Mouse (Mus musculus) CH12.LX (cell line): ENCODE results near the gene Dkkl1. TPM values are rescaled to one million over a fixed set of nuclear protein-coding genes. Genes with fewer than 3 reads are reported as not detected.

Experiments used
- DNase-seq: peaks from one replicate; pipeline ENCODE4 v3.0.0-alpha.2; 2013; ENCODE audit errors: extremely low read depth
- H3K27ac ChIP-seq: 2 replicates; pipeline ENCODE4 v1.5.1; 2012; ENCODE audit warnings: low read depth, mild to moderate bottlenecking, control low read depth, moderate library complexity; ENCODE audit not compliant: insufficient read depth
- H3K27me3 ChIP-seq: replicated peaks from 2 replicates; pipeline ENCODE3; 2012; ENCODE audit warnings: inconsistent platforms
- H3K36me3 ChIP-seq, 2 experiments: replicated peaks in 1 of 2; 2 replicates each; pipeline versions ENCODE3 to v1.6.1; 2012; ENCODE audit warnings: inconsistent platforms in 1 of 2, low read length in 1 of 2, mild to moderate bottlenecking in 1 of 2, mixed read lengths in 1 of 2, moderate library complexity in 1 of 2; ENCODE audit not compliant: control insufficient read depth in 1 of 2, insufficient read depth in 1 of 2
- H3K4me1 ChIP-seq, 2 experiments: 2 replicates each; pipeline ENCODE4 v1.6.1; 2012; ENCODE audit warnings: inconsistent platforms in 1 of 2, moderate library complexity in 1 of 2; ENCODE audit not compliant: insufficient read depth in 2 of 2, control insufficient read depth in 1 of 2
- H3K4me2 ChIP-seq: 2 replicates; pipeline ENCODE4 v1.6.1; 2012; ENCODE audit warnings: low read depth, mild to moderate bottlenecking, control low read depth; ENCODE audit not compliant: poor library complexity, insufficient read depth, severe bottlenecking
- H3K4me3 ChIP-seq, 3 experiments: fragments of 150-350 bp in 1 of 3; sonication (generic) in 1 of 3; replicated peaks in 1 of 3; 2 replicates each; pipeline versions ENCODE3 to v1.5.1; 2011 to 2012; ENCODE audit warnings: low read depth in 2 of 3, low read length in 2 of 3, mild to moderate bottlenecking in 2 of 3, moderate library complexity in 2 of 3, control low read depth in 1 of 3, improper control_type of control experiment in 1 of 3, inconsistent platforms in 1 of 3, mixed read lengths in 1 of 3; ENCODE audit not compliant: poor library complexity in 1 of 3
- H3K79me2 ChIP-seq: replicated peaks from 2 replicates; pipeline ENCODE4 v1.6.1; 2012; ENCODE audit warnings: mild to moderate bottlenecking, moderate library complexity; ENCODE audit not compliant: control insufficient read depth, poor library complexity, insufficient read depth, severe bottlenecking; ENCODE audit errors: extremely low read depth
- H3K9ac ChIP-seq: 2 replicates; pipeline ENCODE4 v1.6.1; 2012; ENCODE audit warnings: low read depth, mild to moderate bottlenecking, control low read depth, moderate library complexity; ENCODE audit not compliant: insufficient read depth
- H3K9me3 ChIP-seq: replicated peaks from 2 replicates; pipeline ENCODE3; 2012; ENCODE audit warnings: low read length, inconsistent platforms, mixed read lengths
- BHLHE40 ChIP-seq: IDR thresholded peaks from 2 replicates; pipeline ENCODE4 v1.6.1; 2011; ENCODE audit warnings: mild to moderate bottlenecking, low read depth, low read length, improper control_type of control experiment
- CHD2 ChIP-seq: IDR thresholded peaks from 2 replicates; pipeline ENCODE4 v1.6.1; 2011; ENCODE audit warnings: low read length, improper control_type of control experiment
- CTCF ChIP-seq, 2 experiments: IDR thresholded peaks in 1 of 2; conservative IDR thresholded peaks in 1 of 2; 2 replicates each; pipeline ENCODE4 v1.5.1; 2011 to 2012; ENCODE audit warnings: low read depth in 2 of 2, low read length in 2 of 2, improper control_type of control experiment in 1 of 2, inconsistent platforms in 1 of 2, mild to moderate bottlenecking in 1 of 2, moderate library complexity in 1 of 2
- ELF1 ChIP-seq: IDR thresholded peaks from 2 replicates; pipeline ENCODE4 v1.6.1; 2014; ENCODE audit warnings: low read depth, mild to moderate bottlenecking, inconsistent platforms, low read length, improper control_type of control experiment
- EP300 ChIP-seq: IDR thresholded peaks from 2 replicates; pipeline ENCODE4 v1.6.1; 2011; ENCODE audit warnings: low read length, improper control_type of control experiment
- GABPA ChIP-seq: IDR thresholded peaks from 2 replicates; pipeline ENCODE4 v1.6.1; 2012; ENCODE audit warnings: low read depth, low read length, improper control_type of control experiment, inconsistent platforms; ENCODE audit not compliant: insufficient replicate concordance
- HCFC1 ChIP-seq: IDR thresholded peaks from 2 replicates; pipeline ENCODE4 v1.6.1; 2012; ENCODE audit warnings: low read depth, mild to moderate bottlenecking, inconsistent platforms, low read length, improper control_type of control experiment
- IRF4 ChIP-seq: IDR thresholded peaks from 2 replicates; pipeline ENCODE4 v1.6.1; 2014; ENCODE audit warnings: low read depth, mild to moderate bottlenecking, inconsistent platforms, low read length, improper control_type of control experiment
- JUN ChIP-seq: IDR thresholded peaks from 2 replicates; pipeline ENCODE4 v1.6.1; 2011; ENCODE audit warnings: low read depth, mild to moderate bottlenecking, low read length, improper control_type of control experiment, moderate library complexity; ENCODE audit not compliant: insufficient read depth
- JUND ChIP-seq: conservative IDR thresholded peaks from 2 replicates; pipeline ENCODE4 v1.6.1; 2011; ENCODE audit warnings: low read depth, low read length, improper control_type of control experiment
- KAT2A ChIP-seq: IDR thresholded peaks from 2 replicates; pipeline ENCODE4 v1.6.1; 2012; ENCODE audit warnings: low read length, improper control_type of control experiment, inconsistent platforms; ENCODE audit not compliant: insufficient replicate concordance
- MAFK ChIP-seq: IDR thresholded peaks from 2 replicates; pipeline ENCODE4 v1.6.1; 2011; ENCODE audit warnings: low read length, improper control_type of control experiment; ENCODE audit not compliant: insufficient replicate concordance
- MAX ChIP-seq: IDR thresholded peaks from 2 replicates; pipeline ENCODE4 v1.6.1; 2011; ENCODE audit warnings: low read length, improper control_type of control experiment
- MEF2A ChIP-seq: IDR thresholded peaks from 2 replicates; pipeline ENCODE4 v1.6.1; 2014; ENCODE audit warnings: low read depth, mild to moderate bottlenecking, inconsistent platforms, low read length, improper control_type of control experiment, borderline replicate concordance
- MXI1 ChIP-seq: IDR thresholded peaks from 2 replicates; pipeline ENCODE4 v1.6.1; 2011; ENCODE audit warnings: mild to moderate bottlenecking, low read depth, low read length, improper control_type of control experiment
- MYC ChIP-seq: IDR thresholded peaks from 2 replicates; pipeline ENCODE4 v1.6.1; 2011; ENCODE audit warnings: low read depth, mild to moderate bottlenecking, improper control_type of control experiment, low read length
- NRF1 ChIP-seq: IDR thresholded peaks from 2 replicates; pipeline ENCODE4 v1.6.1; 2014; ENCODE audit warnings: low read depth, mild to moderate bottlenecking, inconsistent platforms, low read length, improper control_type of control experiment, moderate library complexity
- PAX5 ChIP-seq: IDR thresholded peaks from 2 replicates; pipeline ENCODE4 v1.6.1; 2012; ENCODE audit warnings: low read length, inconsistent platforms, mixed read lengths
- RAD21 ChIP-seq: IDR thresholded peaks from 2 replicates; pipeline ENCODE4 v1.6.1; 2011; ENCODE audit warnings: low read depth, mild to moderate bottlenecking, low read length, improper control_type of control experiment, moderate library complexity
- SIN3A ChIP-seq: IDR thresholded peaks from 2 replicates; pipeline ENCODE4 v1.6.1; 2012; ENCODE audit warnings: low read length, improper control_type of control experiment, inconsistent platforms
- SMC3 ChIP-seq: IDR thresholded peaks from 2 replicates; pipeline ENCODE4 v1.6.1; 2011; ENCODE audit warnings: low read depth, low read length, improper control_type of control experiment
- TBP ChIP-seq: conservative IDR thresholded peaks from 2 replicates; pipeline ENCODE4 v1.6.1; 2011; ENCODE audit warnings: low read depth, low read length, improper control_type of control experiment
- TCF12 ChIP-seq: IDR thresholded peaks from 2 replicates; pipeline ENCODE4 v1.6.1; 2014; ENCODE audit warnings: low read depth, mild to moderate bottlenecking, inconsistent platforms, low read length, improper control_type of control experiment
- UBTF ChIP-seq: IDR thresholded peaks from 2 replicates; pipeline ENCODE4 v1.6.1; 2012; ENCODE audit warnings: low read depth, mild to moderate bottlenecking, inconsistent platforms, low read length, improper control_type of control experiment, moderate library complexity
- USF1 ChIP-seq: IDR thresholded peaks from 2 replicates; pipeline ENCODE4 v1.6.1; 2014; ENCODE audit warnings: low read depth, mild to moderate bottlenecking, inconsistent platforms, low read length, improper control_type of control experiment
- USF2 ChIP-seq: conservative IDR thresholded peaks from 2 replicates; pipeline ENCODE4 v1.6.1; 2011; ENCODE audit warnings: low read depth, low read length, improper control_type of control experiment
- ZC3H11A ChIP-seq: IDR thresholded peaks from 2 replicates; pipeline ENCODE4 v1.6.1; 2012; ENCODE audit warnings: low read depth, mild to moderate bottlenecking, inconsistent platforms, low read length, improper control_type of control experiment
- ZKSCAN1 ChIP-seq: IDR thresholded peaks from 2 replicates; pipeline ENCODE4 v1.6.1; 2012; ENCODE audit warnings: low read depth, inconsistent platforms, low read length, improper control_type of control experiment, borderline replicate concordance
- ZNF384 ChIP-seq: IDR thresholded peaks from 2 replicates; pipeline ENCODE4 v1.6.1; 2012; ENCODE audit warnings: low read depth, low read length, improper control_type of control experiment, inconsistent platforms
- dilution Hi-C: fragments of 300-500 bp; cut with MboI; formaldehyde crosslinking; loops from 2 replicates; pipeline ENCODE4 v1.14.3; 2020; ENCODE audit warnings: low sequenced_read_pairs; ENCODE audit not compliant: extremely low pct_unique_long_range_greater_than_20kb, extremely low pct_ligation_motif_present
- in situ Hi-C: fragments of 300-500 bp; cut with MboI; formaldehyde crosslinking; loops from 3 replicates; pipeline ENCODE4 v1.14.3; 2019; ENCODE audit warnings: low sequenced_read_pairs, low pct_ligation_motif_present, low pct_unique_long_range_greater_than_20kb, mixed read lengths
- polyA plus RNA-seq: library from polyadenylated mRNA; unstranded; fragments of >175 nt; gene quantifications from 2 replicates; pipeline ENCODE4 v1.2.1, GENCODE M21; 2012; ENCODE audit warnings: low read depth; ENCODE audit not compliant: insufficient read length
- total RNA-seq, 2 experiments: library from RNA; depleted of rRNA; stranded (reverse); fragments of 300-350 nt in 1 of 2; fragments of >200 nt in 1 of 2; gene quantifications; 2 replicates each; pipeline ENCODE4 v1.2.3; 2012 to 2014

The Dkkl1 gene
- total and polyA plus RNA-seq, 3 experiments: 0.24 to 1.6 (median 0.44) TPM

GRCm38 (mm10) chr7:45240109-45240508 is 28.2 kb upstream of the Dkkl1 start:
- Histone ChIP-seq H3K9me3 (peaks cover 7% of the 10 kb centered on the region), H3K4me3 (no peak overlapping the region), H3K79me2 (peaks cover 2% of the 10 kb centered on the region; the same call in 1 of the 2 replicates), H3K27ac (peak overlapping the region; percentile 20; the same call in 1 of the 2 replicates), H3K4me1 (peaks cover 19 to 40% of the 10 kb centered on the region in 2 experiments), H3K9ac (no peak overlapping the region), H3K4me2 (no peak overlapping the region), H3K27me3 (no peaks in the 10 kb centered on the region), H3K36me3 (peaks cover 12 to 19% of the 10 kb centered on the region in 2 experiments)
- dilution Hi-C loops: no loop called here
- in situ Hi-C loops: no loop called here
- TF ChIP-seq USF2 (no peak), MEF2A (no peak), TCF12 (no peak), SMC3 (no peak), TBP (no peak), NRF1 (no peak), IRF4 (no peak), SIN3A (no peak)
- no peak for DNase-seq

GRCm38 (mm10) chr7:45238723-45239496 is 27.0 kb upstream of the Dkkl1 start, which contains the start of gene Cd37:
Cd37 (minus strand) TSS chr7:45239115.
- peak within 1 kb of the TSS; percentile 98 for H3K9ac ChIP-seq
- peak within 1 kb of the TSS; percentile 57 to 91 (median 81) for H3K4me3 ChIP-seq
- H3K27me3 ChIP-seq: no peaks in the 10 kb centered on the region
- dilution Hi-C loops: no loop called here
- peak; percentile 93 for DNase-seq
- peak within 1 kb of the TSS; percentile 96 for H3K27ac ChIP-seq
- peaks cover 24 to 51% of the 10 kb centered on the region in 2 experiments for H3K4me1 ChIP-seq
- H3K9me3 ChIP-seq: peaks cover 7% of the 10 kb centered on the region
- in situ Hi-C loops: loop anchor here (5.0 kb wide), 1 partner anchor 33 kb away; no protein-coding TSS in a partner anchor
- H3K79me2 ChIP-seq: peaks cover 2% of the 10 kb centered on the region; the same call in 1 of the 2 replicates
- peak within 1 kb of the TSS; percentile 73 for H3K4me2 ChIP-seq
- peaks cover 24 to 31% of the 10 kb centered on the region in 2 experiments for H3K36me3 ChIP-seq
- no peak for TF ChIP-seq USF2
- no peak for TF ChIP-seq PAX5
- no peak for TF ChIP-seq JUND
- TF ChIP-seq CHD2: 0 out of 2 replicates have a peak, but pooled peaks have one; percentile 12
- TF ChIP-seq BHLHE40: peak; percentile 61
- no peak for TF ChIP-seq SMC3
- TF ChIP-seq MAFK: no peak
- no peak for TF ChIP-seq JUN
- TF ChIP-seq ZKSCAN1: no peak
- no peak for TF ChIP-seq ZC3H11A
- no peak for TF ChIP-seq CTCF (conservative IDR thresholded peaks at IDR 0.05 in 1 of 2, IDR thresholded peaks at IDR 0.05 in 1 of 2; ENCODE audit: low read depth in 2 of 2, low read length in 2 of 2)
- no peak for TF ChIP-seq RAD21
- TF ChIP-seq USF1: no peak
- TF ChIP-seq ZNF384: no peak
- TF ChIP-seq UBTF: no peak
- TF ChIP-seq GABPA: no peak
- TF ChIP-seq MXI1: 0 out of 2 replicates have a peak, but pooled peaks have one; percentile 44
- peak; percentile 19; the same call in 1 of the 2 replicates for TF ChIP-seq MYC
- peak; percentile 75; the same call in 1 of the 2 replicates for TF ChIP-seq IRF4
- TF ChIP-seq MAX: no peak; the same call in 1 of the 2 replicates
- TF ChIP-seq TCF12: peak; percentile 88
- TF ChIP-seq SIN3A: peak; percentile 18; the same call in 1 of the 2 replicates
- peak; percentile 90 for TF ChIP-seq ELF1
- TF ChIP-seq MEF2A: no peak
- TF ChIP-seq HCFC1: peak; percentile 52
- TF ChIP-seq KAT2A: no peak
- peak; percentile 78 for TF ChIP-seq EP300
